Mouse (Mus musculus) spleen, adult 2 months (tissue): ENCODE data around the gene Desi1. TPM values are rescaled to one million over a fixed set of nuclear protein-coding genes. Genes with fewer than 3 reads are reported as not detected.

Experiments used
- DNase-seq, 2 experiments: peaks; one replicate each; pipeline versions ENCODE4 v3.0.0 to v3.0.0-alpha.2; 2012 to 2021; ENCODE audit warnings: low spot score in 2 of 2, low read depth in 1 of 2
- H3K27ac ChIP-seq: fragments of 200-500 bp; 2 replicates; pipeline ENCODE4 v1.5.1; 2012; ENCODE audit warnings: low read length, inconsistent platforms; ENCODE audit not compliant: insufficient read depth
- H3K27me3 ChIP-seq: fragments of 200-500 bp; 2 replicates; pipeline ENCODE4 v1.6.1; 2012; ENCODE audit warnings: mild to moderate bottlenecking, moderate library complexity, low read length, inconsistent platforms; ENCODE audit not compliant: control insufficient read depth, insufficient read depth
- H3K36me3 ChIP-seq: fragments of 200-500 bp; 2 replicates; pipeline ENCODE4 v1.6.1; 2012; ENCODE audit warnings: mild to moderate bottlenecking, low read length, inconsistent platforms; ENCODE audit not compliant: control insufficient read depth, insufficient read depth
- H3K4me1 ChIP-seq: fragments of 200-500 bp; 2 replicates; pipeline ENCODE4 v1.6.1; 2011; ENCODE audit warnings: inconsistent platforms; ENCODE audit not compliant: control insufficient read depth, insufficient read depth, insufficient read length
- H3K4me3 ChIP-seq: fragments of 200-500 bp; 2 replicates; pipeline ENCODE4 v1.5.1; 2011; ENCODE audit warnings: mild to moderate bottlenecking, inconsistent platforms; ENCODE audit not compliant: insufficient read depth, insufficient read length; ENCODE audit errors: extremely low read depth
- CTCF ChIP-seq: fragments of 200-500 bp; IDR thresholded peaks from 2 replicates; pipeline ENCODE4 v1.5.1; 2011; ENCODE audit warnings: mild to moderate bottlenecking, inconsistent platforms; ENCODE audit not compliant: insufficient read depth, insufficient read length, insufficient replicate concordance; ENCODE audit errors: extremely low read depth
- POLR2A ChIP-seq: fragments of 200-500 bp; IDR thresholded peaks from 2 replicates; pipeline ENCODE4 v1.6.1; 2011; ENCODE audit warnings: low read depth, low read length, inconsistent platforms
- WGBS: fragments of 180-500 bp; shearing (Covaris S2); methylation state at CpG from one replicate; pipeline ENCODE4 v1.1.7; 2018; 5-methylcytosine and 5-hydroxymethylcytosine counted together
- polyA plus RNA-seq: library from polyadenylated mRNA; depleted of rRNA; stranded (reverse); fragments of >200 nt; gene quantifications from 2 replicates; pipeline ENCODE4 v1.2.3, GENCODE M21; 2012

The Desi1 gene
- polyA plus RNA-seq, 1 experiment, result 15.4 TPM

- H3K36me3 ChIP-seq, result no peaks in the 10 kb centered on the region
- TF ChIP-seq CTCF (no peak), POLR2A (no peak)
- no peaks in the 10 kb centered on the region for H3K27me3 ChIP-seq
- WGBS, result 9% methylated on average over 9 of the region's 9 CpGs
- no peak for DNase-seq
- peaks cover 9% of the 10 kb centered on the region; the same call in 1 of the 2 replicates for H3K4me1 ChIP-seq
- H3K27ac ChIP-seq, result no peak overlapping the region
- H3K4me3 ChIP-seq, result peak overlapping the region; percentile 81
Observed at GRCm38 (mm10) chr15:82014745-82015391, 18.8 kb downstream of the Desi1 start.

- WGBS, result 92% methylated on average over 6 of the region's 6 CpGs
- no peak overlapping the region for H3K4me3 ChIP-seq
- H3K27me3 ChIP-seq, result no peaks in the 10 kb centered on the region
- H3K27ac ChIP-seq, result no peak overlapping the region
- no peak for TF ChIP-seq CTCF
- TF ChIP-seq POLR2A, result no peak
- no peak for DNase-seq
- peaks cover 7% of the 10 kb centered on the region; the same call in 1 of the 2 replicates for H3K4me1 ChIP-seq
- H3K36me3 ChIP-seq, result no peaks in the 10 kb centered on the region
Observed at GRCm38 (mm10) chr15:82011947-82012346, 21.7 kb downstream of the Desi1 start.

- H3K27ac ChIP-seq, result no peak overlapping the region
- WGBS, result 83% methylated on average over 8 of the region's 8 CpGs
- no peak for TF ChIP-seq CTCF
- no peak for TF ChIP-seq POLR2A
- no peaks in the 10 kb centered on the region for H3K4me1 ChIP-seq
- DNase-seq, result no peak
- H3K27me3 ChIP-seq, result no peaks in the 10 kb centered on the region
- H3K4me3 ChIP-seq, result no peak overlapping the region
- H3K36me3 ChIP-seq, result peaks cover 2% of the 10 kb centered on the region; the same call in 1 of the 2 replicates
Observed at GRCm38 (mm10) chr15:82004257-82004656, 29.4 kb downstream of the Desi1 start.

- 88% methylated on average over 6 of the region's 6 CpGs for WGBS
- no peaks in the 10 kb centered on the region for H3K27me3 ChIP-seq
Observed at GRCm38 (mm10) chr15:81993992-81994391, 39.7 kb downstream of the Desi1 start.

GRCm38 (mm10) chr15:81990549-81990948, 43.1 kb downstream of the Desi1 start:
- TF ChIP-seq CTCF (no peak), POLR2A (no peak)
- Histone ChIP-seq H3K27me3 (no peaks in the 10 kb centered on the region), H3K27ac (no peak overlapping the region), H3K4me3 (no peak overlapping the region), H3K4me1 (no peaks in the 10 kb centered on the region), H3K36me3 (0 out of 2 replicates have a peak, but pooled peaks cover 2% of the 10 kb centered on the region)
- no peak for DNase-seq
- 45% methylated on average over 7 of the region's 7 CpGs for WGBS

More at GRCm38 (mm10) chr15:81993992-81994391, 39.7 kb downstream of the Desi1 start:
- Histone ChIP-seq H3K27ac (no peak overlapping the region), H3K4me3 (no peak overlapping the region), H3K4me1 (no peaks in the 10 kb centered on the region), H3K36me3 (peaks cover 12% of the 10 kb centered on the region)
- DNase-seq, result no peak
- TF ChIP-seq CTCF, result no peak
- TF ChIP-seq POLR2A, result no peak

- H3K4me3 ChIP-seq, result no peak overlapping the region
- peak; percentile 38 to 53 for DNase-seq
Observed at GRCm38 (mm10) chr15:81989371-81990062, 44.1 kb downstream of the Desi1 start.

GRCm38 (mm10) chr15:81987646-81988045, 46.0 kb downstream of the Desi1 start, which contains the start of gene Xrcc6:
Gene Xrcc6 (plus strand): TSS chr15:81987835.
- H3K4me3 ChIP-seq, result no peak within 1 kb of the TSS
- H3K4me1 ChIP-seq, result no peaks in the 10 kb centered on the region
- 85% methylated on average over 3 of the region's 3 CpGs for WGBS
- no peak within 1 kb of the TSS for H3K27ac ChIP-seq
- H3K27me3 ChIP-seq, result no peaks in the 10 kb centered on the region
- H3K36me3 ChIP-seq, result no peaks in the 10 kb centered on the region
- no peak for DNase-seq
- TF ChIP-seq CTCF, result no peak
- no peak for TF ChIP-seq POLR2A

More at GRCm38 (mm10) chr15:81989371-81990062, 44.1 kb downstream of the Desi1 start:
- Histone ChIP-seq H3K36me3 (0 out of 2 replicates have a peak, but pooled peaks cover 2% of the 10 kb centered on the region), H3K27me3 (no peaks in the 10 kb centered on the region), H3K27ac (no peak overlapping the region), H3K4me1 (no peaks in the 10 kb centered on the region)
- WGBS, result 63% methylated on average over 11 of the region's 11 CpGs
- peak; percentile 69; the same call in 1 of the 2 replicates for TF ChIP-seq CTCF
- TF ChIP-seq POLR2A, result no peak
